Mouse (Mus musculus) CD8-positive naive resting alpha-beta T cell, adult 2 months (primary cell): ENCODE data around the gene Folr1.

ENCODE experiments used
- DNase-seq, 2 experiments: peaks; one replicate each; pipeline ENCODE4 v3.0.0; 2022; ENCODE audit warnings: low read depth in 2 of 2, low spot score in 2 of 2

Gene Folr1

GRCm38 (mm10) chr7:101868241-101869162 is 2.1 kb downstream of the Folr1 start:
- DNase-seq: no peak

- no peak for DNase-seq
These were observed 3.1 kb downstream of the Folr1 start for GRCm38 (mm10) chr7:101867482-101867881.

- no peak for DNase-seq
These were observed 3.9 kb downstream of the Folr1 start for GRCm38 (mm10) chr7:101866491-101867265.

- no peak for DNase-seq
These were observed 7.2 kb downstream of the Folr1 start, which contains the start of gene Anapc15 for GRCm38 (mm10) chr7:101863415-101863814. Gene Anapc15 (plus strand): TSS chr7:101863715.

- DNase-seq: no peak
These were observed 8.3 kb downstream of the Folr1 start for GRCm38 (mm10) chr7:101862291-101862690.

GRCm38 (mm10) chr7:101860978-101861377 is 9.6 kb downstream of the Folr1 start:
- DNase-seq: no peak

GRCm38 (mm10) chr7:101858362-101858761 is 12.2 kb downstream of the Folr1 start:
- no peak for DNase-seq

GRCm38 (mm10) chr7:101857094-101857493 is 13.5 kb downstream of the Folr1 start, which contains the start of gene Folr2:
Gene Folr2 (minus strand): TSS chr7:101857194.
- DNase-seq: no peak

GRCm38 (mm10) chr7:101853816-101854215 is 16.8 kb downstream of the Folr1 start:
- DNase-seq: no peak

- DNase-seq: no peak
These were observed 17.7 kb downstream of the Folr1 start for GRCm38 (mm10) chr7:101852846-101853245.

GRCm38 (mm10) chr7:101851689-101852088 is 18.9 kb downstream of the Folr1 start:
- DNase-seq: no peak

- DNase-seq: no peak
These were observed 22.7 kb downstream of the Folr1 start for GRCm38 (mm10) chr7:101847934-101848333.

GRCm38 (mm10) chr7:101844186-101844585 is 26.4 kb downstream of the Folr1 start:
- no peak for DNase-seq

- DNase-seq: no peak
These were observed 32.7 kb downstream of the Folr1 start, which contains the start of gene Inppl1 for GRCm38 (mm10) chr7:101837606-101838471. Gene Inppl1 (minus strand): TSS chr7:101838229.

- peak in 1 of 2 experiments; percentile 8 for DNase-seq
These were observed 33.4 kb downstream of the Folr1 start for GRCm38 (mm10) chr7:101837154-101837605.

- peak; percentile 46 to 50 for DNase-seq
These were observed 34.1 kb downstream of the Folr1 start for GRCm38 (mm10) chr7:101836271-101837153.

GRCm38 (mm10) chr7:101835457-101836109 is 35.0 kb downstream of the Folr1 start:
- no peak for DNase-seq

- DNase-seq: no peak
These were observed 35.7 kb downstream of the Folr1 start for GRCm38 (mm10) chr7:101834903-101835302.

GRCm38 (mm10) chr7:101833916-101834584 is 36.5 kb downstream of the Folr1 start:
- no peak for DNase-seq
